Mouse (Mus musculus) megakaryocyte, embryonic 14.5 days (primary cell): ENCODE results near the gene Slc6a9. TPM values are rescaled to one million over a fixed set of nuclear protein-coding genes. Genes with fewer than 3 reads are reported as not detected.

Source experiments
- H3K27me3 ChIP-seq: replicated peaks from 2 replicates; pipeline ENCODE3; 2012; ENCODE audit warnings: inconsistent platforms
- H3K36me3 ChIP-seq: replicated peaks from 2 replicates; pipeline ENCODE3; 2012; ENCODE audit warnings: low read length, inconsistent platforms, mixed read lengths
- H3K4me1 ChIP-seq: 2 replicates; pipeline ENCODE4 v1.6.1; 2012; ENCODE audit warnings: inconsistent platforms
- H3K4me3 ChIP-seq: replicated peaks from 2 replicates; pipeline ENCODE3; 2012; ENCODE audit warnings: moderate library complexity, mild to moderate bottlenecking, inconsistent platforms
- H3K9me3 ChIP-seq: 2 replicates; pipeline ENCODE4 v1.6.1; 2012; ENCODE audit warnings: inconsistent platforms
- FLI1 ChIP-seq: IDR thresholded peaks from 2 replicates; pipeline ENCODE4 v1.6.1; 2012; ENCODE audit warnings: low read length, inconsistent platforms, mixed read lengths
- GATA1 ChIP-seq: IDR thresholded peaks from 3 replicates; pipeline ENCODE4 v1.6.1; 2012; ENCODE audit warnings: mixed read lengths, low read length, inconsistent platforms, borderline replicate concordance
- polyA plus RNA-seq: library from polyadenylated mRNA; stranded (reverse); fragments of >175 nt; gene quantifications from 2 replicates; pipeline ENCODE4 v1.2.3, GENCODE M21; 2012; ENCODE audit warnings: low replicate concordance; ENCODE audit not compliant: insufficient read depth

Slc6a9 gene
- polyA plus RNA-seq, 1 experiment = 9.7 TPM

GRCm38 (mm10) chr4:117828572-117829145 lies 5.6 kb upstream of the Slc6a9 start:
- Histone ChIP-seq H3K27me3 (peaks cover 45% of the 10 kb centered on the region), H3K9me3 (peaks cover 13% of the 10 kb centered on the region), H3K36me3 (no peaks in the 10 kb centered on the region), H3K4me3 (no peak overlapping the region), H3K4me1 (peaks cover 39% of the 10 kb centered on the region)
- TF ChIP-seq FLI1 (no peak), GATA1 (no peak)

- H3K36me3 ChIP-seq = no peaks in the 10 kb centered on the region
- H3K4me3 ChIP-seq = peak overlapping the region; percentile 64
- peaks cover 45% of the 10 kb centered on the region for H3K4me1 ChIP-seq
- peaks cover 12% of the 10 kb centered on the region for H3K9me3 ChIP-seq
- no peak for TF ChIP-seq FLI1
- TF ChIP-seq GATA1 = no peak
- H3K27me3 ChIP-seq = peaks cover 45% of the 10 kb centered on the region
Measured at GRCm38 (mm10) chr4:117829260-117830123, 4.8 kb upstream of the Slc6a9 start.

- Histone ChIP-seq H3K4me3 (peak overlapping the region; percentile 64), H3K27me3 (peaks cover 49% of the 10 kb centered on the region), H3K36me3 (no peaks in the 10 kb centered on the region), H3K4me1 (peaks cover 51% of the 10 kb centered on the region), H3K9me3 (peaks cover 8% of the 10 kb centered on the region)
- TF ChIP-seq GATA1 (no peak), FLI1 (no peak)
Measured at GRCm38 (mm10) chr4:117830124-117830551, 4.2 kb upstream of the Slc6a9 start.

GRCm38 (mm10) chr4:117830801-117831200 lies 3.5 kb upstream of the Slc6a9 start:
- H3K4me1 ChIP-seq = peaks cover 58% of the 10 kb centered on the region
- TF ChIP-seq FLI1 = no peak
- TF ChIP-seq GATA1 = no peak
- H3K9me3 ChIP-seq = peaks cover 1% of the 10 kb centered on the region; the same call in 1 of the 2 replicates
- H3K4me3 ChIP-seq = peak overlapping the region; percentile 46
- H3K36me3 ChIP-seq = no peaks in the 10 kb centered on the region
- H3K27me3 ChIP-seq = peaks cover 53% of the 10 kb centered on the region

- peaks cover 57% of the 10 kb centered on the region for H3K27me3 ChIP-seq
- no peaks in the 10 kb centered on the region for H3K9me3 ChIP-seq
- peaks cover 64% of the 10 kb centered on the region for H3K4me1 ChIP-seq
- no peaks in the 10 kb centered on the region for H3K36me3 ChIP-seq
- H3K4me3 ChIP-seq = peak overlapping the region; percentile 29
- TF ChIP-seq GATA1 = no peak
- TF ChIP-seq FLI1 = no peak
Measured at GRCm38 (mm10) chr4:117831499-117831898, 2.8 kb upstream of the Slc6a9 start.

GRCm38 (mm10) chr4:117831920-117832691 lies 2.2 kb upstream of the Slc6a9 start:
- H3K9me3 ChIP-seq = no peaks in the 10 kb centered on the region
- peak overlapping the region; percentile 75 for H3K4me3 ChIP-seq
- H3K27me3 ChIP-seq = peaks cover 57% of the 10 kb centered on the region
- peaks cover 69% of the 10 kb centered on the region for H3K4me1 ChIP-seq
- no peaks in the 10 kb centered on the region for H3K36me3 ChIP-seq
- TF ChIP-seq FLI1 (no peak), GATA1 (no peak)

GRCm38 (mm10) chr4:117834845-117835530 lies 682 bp downstream of the Slc6a9 start:
- Histone ChIP-seq H3K27me3 (peaks cover 58% of the 10 kb centered on the region), H3K36me3 (no peaks in the 10 kb centered on the region), H3K9me3 (no peaks in the 10 kb centered on the region), H3K4me3 (peak overlapping the region; percentile 94), H3K4me1 (peaks cover 72% of the 10 kb centered on the region)
- TF ChIP-seq FLI1 (no peak), GATA1 (no peak)

- Histone ChIP-seq H3K36me3 (no peaks in the 10 kb centered on the region), H3K27me3 (peaks cover 58% of the 10 kb centered on the region), H3K9me3 (no peaks in the 10 kb centered on the region), H3K4me1 (peaks cover 65% of the 10 kb centered on the region), H3K4me3 (peak overlapping the region; percentile 94)
- no peak for TF ChIP-seq FLI1
Measured at GRCm38 (mm10) chr4:117835531-117836111, 1.3 kb downstream of the Slc6a9 start.

- H3K4me1 ChIP-seq = peaks cover 59% of the 10 kb centered on the region
- H3K36me3 ChIP-seq = no peaks in the 10 kb centered on the region
Measured at GRCm38 (mm10) chr4:117836204-117836767, 2.0 kb downstream of the Slc6a9 start.

More at GRCm38 (mm10) chr4:117836204-117836767, 2.0 kb downstream of the Slc6a9 start:
- Histone ChIP-seq H3K27me3 (peaks cover 60% of the 10 kb centered on the region), H3K9me3 (no peaks in the 10 kb centered on the region), H3K4me3 (peak overlapping the region; percentile 94)
- no peak for TF ChIP-seq FLI1
- no peak for TF ChIP-seq GATA1
